Mouse (Mus musculus) megakaryocyte-erythroid progenitor cell, adult 5-6 weeks (primary cell): Measurements from ENCODE around the gene Epb41. TPM values are rescaled to one million over a fixed set of nuclear protein-coding genes. Genes with fewer than 3 reads are reported as not detected.

ENCODE experiments used
- ATAC-seq: replicated peaks from 2 replicates; pipeline ENCODE4 v1.8.0; 2016; ENCODE audit warnings: mild to moderate bottlenecking, inconsistent platforms; ENCODE audit not compliant: severe bottlenecking, poor library complexity, low FRiP score, low TSS enrichment
- total RNA-seq, 2 experiments: library from RNA; stranded (forward) in 1 of 2; stranded (reverse) in 1 of 2; fragments of 200-1000, 215-1000 nt in 1 of 2; fragments of >200 nt in 1 of 2; fragmentation: Nextera tagmentation in 1 of 2; gene quantifications; 2 replicates each; pipeline ENCODE4 v1.2.3; 2014 to 2017

Gene Epb41
- total RNA-seq, 2 experiments from 2014 or later = 82.1 to 92.6 TPM

- ATAC-seq = peak; percentile 64
Measured at GRCm38 (mm10) chr4:132076480-132077405, 1.6 kb upstream of the Epb41 start.

GRCm38 (mm10) chr4:132075796-132076195 is 675 bp upstream of the Epb41 start:
- ATAC-seq = no peak

- no peak for ATAC-seq
Measured at GRCm38 (mm10) chr4:132074077-132074932, 816 bp downstream of the Epb41 start, which contains the start of gene Gm10300. Gene Gm10300, plus strand, starts transcription at chr4:132074697.

GRCm38 (mm10) chr4:132072946-132073345 is 2.2 kb downstream of the Epb41 start:
- no peak for ATAC-seq

- no peak for ATAC-seq
Measured at GRCm38 (mm10) chr4:132072156-132072555, 3.0 kb downstream of the Epb41 start.

GRCm38 (mm10) chr4:132071674-132072073 is 3.4 kb downstream of the Epb41 start:
- ATAC-seq = no peak

GRCm38 (mm10) chr4:132067938-132068235 is 7.2 kb downstream of the Epb41 start:
- no peak for ATAC-seq

- ATAC-seq = peak; percentile 77
Measured at GRCm38 (mm10) chr4:132067112-132067937, 7.8 kb downstream of the Epb41 start.

GRCm38 (mm10) chr4:132066101-132066773 is 8.9 kb downstream of the Epb41 start:
- ATAC-seq = peak; percentile 31; the same call in 1 of the 2 replicates

- ATAC-seq = no peak
Measured at GRCm38 (mm10) chr4:132065578-132065977, 9.5 kb downstream of the Epb41 start.

GRCm38 (mm10) chr4:132064550-132064949 is 10.6 kb downstream of the Epb41 start:
- ATAC-seq = no peak

GRCm38 (mm10) chr4:132062934-132063884 is 11.9 kb downstream of the Epb41 start:
- no peak for ATAC-seq

- ATAC-seq = no peak
Measured at GRCm38 (mm10) chr4:132062289-132062688, 12.8 kb downstream of the Epb41 start.

GRCm38 (mm10) chr4:132060040-132060832 is 14.9 kb downstream of the Epb41 start:
- peak; percentile 85 for ATAC-seq

GRCm38 (mm10) chr4:132059541-132059940 is 15.6 kb downstream of the Epb41 start:
- no peak for ATAC-seq

GRCm38 (mm10) chr4:132057311-132057710 is 17.8 kb downstream of the Epb41 start:
- ATAC-seq = no peak
